In the genomic region with DNA sequence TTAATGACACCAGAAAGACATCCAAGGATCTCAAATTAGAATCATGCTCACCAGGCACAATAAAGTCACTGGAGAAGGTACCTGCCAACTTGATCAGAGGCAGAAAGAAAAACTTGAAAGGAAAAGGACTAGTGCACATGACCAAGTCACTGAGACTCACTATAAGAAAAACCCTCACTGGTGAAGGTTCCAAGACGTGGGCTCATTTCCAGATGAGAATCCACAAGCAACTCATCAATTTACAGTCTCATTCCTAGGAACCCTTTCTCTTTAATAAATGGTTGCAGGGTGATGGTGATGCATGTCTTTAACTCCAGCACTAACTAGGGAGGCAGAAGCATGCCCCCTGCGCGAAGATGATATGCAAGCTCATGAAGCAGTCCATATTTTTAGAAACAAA, we compare ENCODE assay signal across 25 mouse cellular contexts. TPM values are rescaled to one million over a fixed set of nuclear protein-coding genes. Genes with fewer than 3 reads are reported as not detected.
"Had no signal": no experiment of that assay in that cellular context is flagged by ENCODE, and none has a peak within 500 bp of the region (broad histone marks: within the 10 kb centered on the region; RNA-seq: fewer than 3 reads in every experiment).

No protein-coding gene starts in this region.

- H3K27me3 ChIP-seq: neural tube, embryonic 13.5 days; neural tube, embryonic 15.5 days; stomach, embryonic 15.5 days had no signal

- H3K4me1 ChIP-seq: neural tube, embryonic 13.5 days; neural tube, embryonic 15.5 days; stomach, embryonic 15.5 days had no signal

- H3K36me3 ChIP-seq: neural tube, embryonic 13.5 days; neural tube, embryonic 15.5 days; stomach, embryonic 15.5 days had no signal

- H3K9ac ChIP-seq: neural tube, embryonic 13.5 days; neural tube, embryonic 15.5 days; stomach, embryonic 15.5 days had no signal

- DNase-seq: retina, postnatal 1 day; right cerebral cortex, adult 18-20 months; right cerebral cortex, postnatal 14 days; right cerebral cortex, postnatal 25 days; right cerebral cortex, postnatal 4 days; spleen, adult 18-20 months; thymus, adult 18-20 months; thymus, adult 2 months; thymus, postnatal 14 days; thymus, postnatal 25 days; thymus, postnatal 36 days; thymus, postnatal 4 days had no signal

- H3K4me2 ChIP-seq: neural tube, embryonic 13.5 days; neural tube, embryonic 15.5 days; stomach, embryonic 15.5 days had no signal

- H3K27ac ChIP-seq: neural tube, embryonic 13.5 days; neural tube, embryonic 15.5 days; stomach, embryonic 15.5 days; stomach, postnatal 0 days had no signal

- H3K9me3 ChIP-seq: stomach, embryonic 15.5 days had no signal

- H3K4me3 ChIP-seq: neural tube, embryonic 13.5 days; neural tube, embryonic 15.5 days; stomach, embryonic 15.5 days had no signal

RNA-seq across cellular contexts. Expression of gene Vmn1r57, which starts 44.8 kb away (rescaled TPM):
- total RNA-seq: neutrophil, adult 5-6 weeks had no signal
- polyA plus RNA-seq: neural tube, embryonic 13.5 days; neural tube, embryonic 14.5 days; neural tube, embryonic 15.5 days; small intestine, adult 2 months; spleen, adult 2 months; stomach, embryonic 14.5 days; stomach, embryonic 15.5 days; stomach, embryonic 16.5 days; stomach, postnatal 0 days; testis, adult 2 months; thymus, adult 2 months; thymus, postnatal 0 days; urinary bladder, adult 2 months had no signal
